Mouse (Mus musculus): ENCODE measurements around the gene C1qtnf7. TPM values are rescaled to one million over a fixed set of nuclear protein-coding genes. Genes with fewer than 3 reads are reported as not detected.

Gene C1qtnf7
- polyA plus RNA-seq, 2 experiments = 5.0 to 9.3 TPM

- Histone ChIP-seq H3K4me2 (replicated peaks; ENCODE audit: low read depth, low read length, severe bottlenecking) (peak overlapping the region; percentile 49), H3K4me3 (replicated peaks; ENCODE audit: low read length) (no peak overlapping the region)
These were observed 146.2 kb downstream of the C1qtnf7 start for GRCm38 (mm10) chr5:43661498-43661897.

GRCm38 (mm10) chr5:43661997-43662961, 146.9 kb downstream of the C1qtnf7 start, which contains the start of gene Cc2d2a:
TSS of gene Cc2d2a (plus strand) at chr5:43662346.
- 4% methylated on average over 19 of the region's 19 CpGs for WGBS
- peak; percentile 81 for ATAC-seq (ENCODE audit: low FRiP score, low read depth)

More at GRCm38 (mm10) chr5:43661498-43661897, 146.2 kb downstream of the C1qtnf7 start:
- Histone ChIP-seq H3K9ac (ENCODE audit: low read depth, low read length, severe bottlenecking) (no peak overlapping the region), H3K4me1 (ENCODE audit: control insufficient read depth, insufficient read depth, low read length) (peaks cover 24% of the 10 kb centered on the region), H3K9me3 (ENCODE audit: control insufficient read depth, low read length) (no peaks in the 10 kb centered on the region), H3K27me3 (ENCODE audit: control insufficient read depth, insufficient read depth, low read length) (no peaks in the 10 kb centered on the region), H3K36me3 (ENCODE audit: control insufficient read depth, insufficient read depth, low read length) (no peaks in the 10 kb centered on the region), H3K27ac (replicated peaks; ENCODE audit: low read depth, low read length) (peak overlapping the region; percentile 85)
- TF ChIP-seq POLR2A (IDR thresholded peaks at IDR 0.05; ENCODE audit: borderline replicate concordance, extremely low read depth, insufficient read depth, insufficient read length) = no peak
- 80% methylated on average over 3 of the region's 3 CpGs for WGBS
- DNase-seq (ENCODE audit: low spot score) (no peak), ATAC-seq (ENCODE audit: low FRiP score, low read depth) (no peak)

DNA sequence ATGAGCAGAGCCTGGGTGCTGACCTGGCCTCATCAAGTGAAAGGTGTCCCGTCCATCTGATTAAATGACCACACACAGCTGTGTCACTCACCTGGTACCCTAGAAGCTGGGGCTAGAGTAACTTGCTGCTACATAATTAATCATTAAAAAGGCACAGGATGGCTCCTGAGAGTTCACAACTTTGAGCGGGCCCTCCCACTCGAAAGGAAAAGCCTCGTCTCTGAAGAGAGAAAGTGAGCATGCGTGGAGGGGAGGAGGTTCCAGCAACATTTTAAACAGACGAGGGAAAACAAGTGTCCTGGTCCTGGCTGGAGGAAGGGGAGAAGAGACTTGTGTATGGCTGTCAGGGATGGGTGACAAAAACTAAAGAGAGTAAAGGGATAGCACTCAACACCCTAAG, 148.2 kb downstream of the C1qtnf7 start:
- DNase-seq (ENCODE audit: low spot score) (no peak), ATAC-seq (ENCODE audit: low FRiP score, low read depth) (no peak)
- Histone ChIP-seq H3K36me3 (ENCODE audit: control insufficient read depth, insufficient read depth, low read length) (no peaks in the 10 kb centered on the region), H3K9me3 (ENCODE audit: control insufficient read depth, low read length) (no peaks in the 10 kb centered on the region), H3K4me1 (ENCODE audit: control insufficient read depth, insufficient read depth, low read length) (peaks cover 24% of the 10 kb centered on the region), H3K9ac (ENCODE audit: low read depth, low read length, severe bottlenecking) (no peak overlapping the region), H3K27me3 (ENCODE audit: control insufficient read depth, insufficient read depth, low read length) (no peaks in the 10 kb centered on the region), H3K27ac (replicated peaks; ENCODE audit: low read depth, low read length) (peak overlapping the region; percentile 40; the same call in 1 of the 2 replicates), H3K4me3 (replicated peaks; ENCODE audit: low read length) (peak overlapping the region; percentile 34; the same call in 1 of the 2 replicates), H3K4me2 (replicated peaks; ENCODE audit: low read depth, low read length, severe bottlenecking) (peak overlapping the region; percentile 49)
- 45% methylated on average over 6 of the region's 6 CpGs for WGBS
- no peak for TF ChIP-seq POLR2A (IDR thresholded peaks at IDR 0.05; ENCODE audit: borderline replicate concordance, extremely low read depth, insufficient read depth, insufficient read length)

More at GRCm38 (mm10) chr5:43661997-43662961, 146.9 kb downstream of the C1qtnf7 start, which contains the start of gene Cc2d2a:
- no peaks in the 10 kb centered on the region for H3K27me3 ChIP-seq (ENCODE audit: control insufficient read depth, insufficient read depth, low read length)
- H3K4me3 ChIP-seq (replicated peaks; ENCODE audit: low read length) = peak within 1 kb of the TSS; percentile 34
- TF ChIP-seq POLR2A (IDR thresholded peaks at IDR 0.05; ENCODE audit: borderline replicate concordance, extremely low read depth, insufficient read depth, insufficient read length) = peak; percentile 56; the same call in 1 of the 2 replicates
- H3K27ac ChIP-seq (replicated peaks; ENCODE audit: low read depth, low read length) = peak within 1 kb of the TSS; percentile 85
- peak within 1 kb of the TSS; percentile 49 for H3K4me2 ChIP-seq (replicated peaks; ENCODE audit: low read depth, low read length, severe bottlenecking)
- H3K36me3 ChIP-seq (ENCODE audit: control insufficient read depth, insufficient read depth, low read length) = no peaks in the 10 kb centered on the region
- peak; percentile 73 for DNase-seq (ENCODE audit: low spot score)
- H3K9ac ChIP-seq (ENCODE audit: low read depth, low read length, severe bottlenecking) = peak within 1 kb of the TSS; percentile 55
- peaks cover 24% of the 10 kb centered on the region for H3K4me1 ChIP-seq (ENCODE audit: control insufficient read depth, insufficient read depth, low read length)
- no peaks in the 10 kb centered on the region for H3K9me3 ChIP-seq (ENCODE audit: control insufficient read depth, low read length)

GRCm38 (mm10) chr5:43665144-43665543, 149.8 kb downstream of the C1qtnf7 start:
- Histone ChIP-seq H3K4me2 (replicated peaks; ENCODE audit: low read depth, low read length, severe bottlenecking) (peak overlapping the region; percentile 40), H3K9ac (ENCODE audit: low read depth, low read length, severe bottlenecking) (no peak overlapping the region), H3K4me3 (replicated peaks; ENCODE audit: low read length) (peak overlapping the region; percentile 20), H3K4me1 (ENCODE audit: control insufficient read depth, insufficient read depth, low read length) (peaks cover 24% of the 10 kb centered on the region), H3K9me3 (ENCODE audit: control insufficient read depth, low read length) (no peaks in the 10 kb centered on the region), H3K36me3 (ENCODE audit: control insufficient read depth, insufficient read depth, low read length) (no peaks in the 10 kb centered on the region), H3K27me3 (ENCODE audit: control insufficient read depth, insufficient read depth, low read length) (no peaks in the 10 kb centered on the region), H3K27ac (replicated peaks; ENCODE audit: low read depth, low read length) (no peak overlapping the region)
- no peak for TF ChIP-seq POLR2A (IDR thresholded peaks at IDR 0.05; ENCODE audit: borderline replicate concordance, extremely low read depth, insufficient read depth, insufficient read length)
- DNase-seq (ENCODE audit: low spot score) (peak; percentile 54), ATAC-seq (ENCODE audit: low FRiP score, low read depth) (no peak)
- WGBS = 20% methylated on average over 5 of the region's 5 CpGs

Other genes with a start within 250 kb of the C1qtnf7 start
- 9.5 and 11.1 TPM in 2 replicates for gene Cc2d2a, start 146.8 kb downstream of the C1qtnf7 start, polyA plus RNA-seq (2012; rRNA removed)
- gene Cc2d2a, start 146.8 kb downstream of the C1qtnf7 start, polyA plus RNA-seq (2014; fragmentation: Nextera tagmentation; extraction: Ambion mirVana) = 8.6 and 9.7 TPM in 2 replicates